Mouse (Mus musculus) heart, adult 2 months (tissue): ENCODE results near the gene Trak1. TPM values are rescaled to one million over a fixed set of nuclear protein-coding genes. Genes with fewer than 3 reads are reported as not detected.

Source experiments
- DNase-seq, 2 experiments: peaks; one replicate each; pipeline ENCODE4 v3.0.0; 2021
- H3K27ac ChIP-seq: fragments of 200-600 bp; 2 replicates; pipeline ENCODE4 v1.8.1; 2022
- H3K27me3 ChIP-seq: fragments of 200-500 bp; 2 replicates; pipeline ENCODE4 v1.6.1; 2012; ENCODE audit warnings: mild to moderate bottlenecking, low read length, inconsistent platforms, mixed read lengths; ENCODE audit not compliant: control insufficient read depth, insufficient read depth
- H3K36me3 ChIP-seq: fragments of 200-500 bp; 2 replicates; pipeline ENCODE4 v1.6.1; 2012; ENCODE audit warnings: low read length, inconsistent platforms; ENCODE audit not compliant: control insufficient read depth, insufficient read depth
- H3K4me1 ChIP-seq: fragments of 200-500 bp; 2 replicates; pipeline ENCODE4 v1.6.1; 2011; ENCODE audit warnings: low read length; ENCODE audit not compliant: control insufficient read depth, insufficient read depth
- H3K4me3 ChIP-seq: fragments of 200-600 bp; 2 replicates; pipeline ENCODE4 v1.8.1; 2022
- H3K79me2 ChIP-seq: fragments of 200-500 bp; replicated peaks from 2 replicates; pipeline ENCODE4 v1.6.1; 2012; ENCODE audit warnings: mild to moderate bottlenecking, inconsistent platforms, low read length, moderate library complexity, mixed read lengths; ENCODE audit not compliant: control insufficient read depth, insufficient read depth
- H3K9ac ChIP-seq: fragments of 200-500 bp; 2 replicates; pipeline ENCODE4 v1.6.1; 2012; ENCODE audit warnings: low read depth, mild to moderate bottlenecking, control low read depth, inconsistent platforms, low read length, mixed read lengths
- CTCF ChIP-seq: fragments of 200-600 bp; IDR thresholded peaks from 2 replicates; pipeline ENCODE4 v1.8.1; 2022; ENCODE audit warnings: antibody characterized with exemption, mild to moderate bottlenecking, moderate library complexity
- EP300 ChIP-seq: fragments of 200-500 bp; IDR thresholded peaks from 2 replicates; pipeline ENCODE4 v1.6.1; 2011; ENCODE audit warnings: low read depth, low read length, control low read depth; ENCODE audit not compliant: insufficient read depth
- POLR2A ChIP-seq: fragments of 200-500 bp; IDR thresholded peaks from 2 replicates; pipeline ENCODE4 v1.6.1; 2011; ENCODE audit warnings: mild to moderate bottlenecking, low read depth, low read length, control low read depth; ENCODE audit not compliant: insufficient read depth
- WGBS: fragments of 180-500 bp; shearing (Covaris S2); methylation state at CpG from one replicate; pipeline ENCODE4 v1.1.7; 2018; 5-methylcytosine and 5-hydroxymethylcytosine counted together
- intact Hi-C: fragments of 180-260 bp; cut with DNase I; formaldehyde crosslinking; loops from one replicate; pipeline ENCODE4 v1.15.1; 2025
- polyA plus RNA-seq: library from polyadenylated mRNA; depleted of rRNA; stranded (reverse); fragments of >200 nt; gene quantifications from 2 replicates; pipeline ENCODE4 v1.2.3, GENCODE M21; 2012
- total RNA-seq, 2 experiments: library from RNA; stranded (reverse); gene quantifications; 2 replicates each; pipeline ENCODE4 v1.2.3; 2021

The Trak1 gene
- total and polyA plus RNA-seq, 3 experiments: 170 to 302 (median 276) TPM

GRCm38 (mm10) chr9:121474771-121475170, 177.5 kb downstream of the Trak1 start:
- intact Hi-C loops: loop anchor here (5.0 kb wide), 1 partner anchor 198 kb away; no protein-coding TSS in a partner anchor
- H3K4me1 ChIP-seq: peaks cover 2% of the 10 kb centered on the region; the same call in 1 of the 2 replicates
- peak; percentile 52 for TF ChIP-seq CTCF
- no peak for TF ChIP-seq POLR2A
- H3K27me3 ChIP-seq: no peaks in the 10 kb centered on the region
- no peak overlapping the region for H3K9ac ChIP-seq
- DNase-seq: no peak
- H3K79me2 ChIP-seq: no peaks in the 10 kb centered on the region
- 78% methylated on average over 5 of the region's 5 CpGs for WGBS
- no peaks in the 10 kb centered on the region for H3K36me3 ChIP-seq
- no peak overlapping the region for H3K27ac ChIP-seq
- no peak overlapping the region for H3K4me3 ChIP-seq

- no peak overlapping the region for H3K9ac ChIP-seq
- 67% methylated on average over 16 of the region's 16 CpGs for WGBS
- TF ChIP-seq EP300: no peak
- TF ChIP-seq CTCF: no peak
- intact Hi-C loops: loop anchor here (5.0 kb wide), 1 partner anchor 197 kb away; no protein-coding TSS in a partner anchor
- no peak overlapping the region for H3K4me3 ChIP-seq
- no peak overlapping the region for H3K27ac ChIP-seq
- H3K4me1 ChIP-seq: peaks cover 2% of the 10 kb centered on the region; the same call in 1 of the 2 replicates
- H3K36me3 ChIP-seq: no peaks in the 10 kb centered on the region
- DNase-seq: no peak
- H3K27me3 ChIP-seq: no peaks in the 10 kb centered on the region
- no peaks in the 10 kb centered on the region for H3K79me2 ChIP-seq
Observed at GRCm38 (mm10) chr9:121475488-121476452, 178.5 kb downstream of the Trak1 start.

GRCm38 (mm10) chr9:121477305-121477911, 180.1 kb downstream of the Trak1 start:
- WGBS: 13% methylated on average over 15 of the region's 15 CpGs
- Histone ChIP-seq H3K4me1 (peaks cover 2% of the 10 kb centered on the region; the same call in 1 of the 2 replicates), H3K27me3 (no peaks in the 10 kb centered on the region), H3K9ac (0 out of 2 replicates have a peak overlapping the region, but pooled peaks have one; percentile 29), H3K4me3 (no peak overlapping the region), H3K36me3 (no peaks in the 10 kb centered on the region), H3K27ac (no peak overlapping the region), H3K79me2 (no peaks in the 10 kb centered on the region)
- peak; percentile 62 to 77 for DNase-seq
- TF ChIP-seq POLR2A (no peak), EP300 (0 out of 2 replicates have a peak, but pooled peaks have one; percentile 58), CTCF (peak; percentile 93)
- intact Hi-C loops: loop anchor here (1.0 to 5.0 kb wide), 2 partner anchors 195 to 229 kb away; no protein-coding TSS in a partner anchor

GRCm38 (mm10) chr9:121479453-121479852, 182.2 kb downstream of the Trak1 start:
- 24% methylated on average over 5 of the region's 5 CpGs for WGBS
- peak in 1 of 2 experiments; percentile 54 for DNase-seq
- no peak overlapping the region for H3K4me3 ChIP-seq
- H3K36me3 ChIP-seq: no peaks in the 10 kb centered on the region
- intact Hi-C loops: loop anchor here (1.0 to 5.0 kb wide), 2 partner anchors 126 to 193 kb away; no protein-coding TSS in a partner anchor
- H3K79me2 ChIP-seq: no peaks in the 10 kb centered on the region
- H3K9ac ChIP-seq: no peak overlapping the region
- peaks cover 2% of the 10 kb centered on the region; the same call in 1 of the 2 replicates for H3K4me1 ChIP-seq
- H3K27ac ChIP-seq: no peak overlapping the region
- TF ChIP-seq POLR2A (no peak), EP300 (0 out of 2 replicates have a peak, but pooled peaks have one; percentile 43), CTCF (peak; percentile 81)
- H3K27me3 ChIP-seq: no peaks in the 10 kb centered on the region

- Histone ChIP-seq H3K27me3 (peaks cover 3% of the 10 kb centered on the region; the same call in 1 of the 2 replicates), H3K4me1 (no peaks in the 10 kb centered on the region), H3K27ac (no peak overlapping the region), H3K9ac (no peak overlapping the region), H3K79me2 (no peaks in the 10 kb centered on the region), H3K36me3 (no peaks in the 10 kb centered on the region), H3K4me3 (no peak overlapping the region)
- intact Hi-C loops: no loop called here
- TF ChIP-seq EP300 (no peak), POLR2A (no peak), CTCF (no peak)
- DNase-seq: no peak
- 70% methylated on average over 7 of the region's 7 CpGs for WGBS
Observed at GRCm38 (mm10) chr9:121487216-121487615, 189.9 kb downstream of the Trak1 start.
